Mouse (Mus musculus) layer of hippocampus, postnatal 10 days (tissue): ENCODE data around the gene Zfp64. TPM values are rescaled to one million over a fixed set of nuclear protein-coding genes. Genes with fewer than 3 reads are reported as not detected.

Source experiments
- DNase-seq, 2 experiments: peaks; one replicate each; pipeline ENCODE4 v3.0.0; 2021; ENCODE audit warnings: low spot score in 2 of 2
- total RNA-seq, 2 experiments: library from RNA; stranded (reverse); gene quantifications; 2 replicates each; pipeline ENCODE4 v1.2.3; 2021

The Zfp64 gene
- total RNA-seq, 2 experiments from 2014 or later: 19.3 to 19.8 TPM

DNA sequence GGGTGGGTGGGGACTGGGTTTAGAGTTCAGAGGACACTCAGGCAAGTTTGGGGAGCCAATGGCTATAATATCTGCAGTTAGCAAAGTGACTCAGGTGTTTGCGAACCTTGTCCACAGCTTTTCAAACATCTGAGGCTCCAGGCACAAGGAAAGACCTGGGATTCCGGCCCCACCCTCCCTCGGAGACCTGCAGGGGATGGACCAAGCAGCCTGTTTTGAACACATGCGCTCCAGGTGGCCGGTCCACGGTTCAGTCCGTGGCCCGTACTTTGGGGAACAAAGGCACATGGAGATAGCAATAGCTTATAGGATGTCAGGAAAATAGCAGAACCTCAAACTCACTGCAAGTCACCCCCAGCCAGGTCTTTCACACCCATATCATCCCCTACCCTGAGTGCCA is 1.0 kb downstream of the Zfp64 start:
- DNase-seq: no peak

DNA sequence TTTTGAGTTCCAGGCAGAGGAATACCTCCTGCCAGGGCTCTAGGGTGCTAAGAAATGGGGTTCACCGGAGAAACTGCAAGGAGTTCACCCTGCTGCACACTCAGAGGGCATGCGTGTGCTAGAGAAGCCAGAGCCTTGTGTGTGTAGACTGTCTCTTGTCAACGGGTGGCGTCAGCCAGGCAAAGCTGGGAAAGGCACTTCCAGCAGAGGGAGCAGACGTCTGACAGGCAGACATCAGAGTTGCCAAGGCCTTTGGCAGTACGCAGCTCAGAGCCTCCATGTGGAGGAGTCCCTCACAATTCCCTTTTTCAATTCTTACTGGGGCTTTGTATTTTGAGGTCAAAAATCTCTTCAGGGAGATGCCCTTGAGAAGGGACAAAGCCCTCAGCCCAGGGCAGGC is 6.9 kb downstream of the Zfp64 start:
- DNase-seq: peak in 1 of 2 experiments; percentile 54

- no peak for DNase-seq
Measured at GRCm38 (mm10) chr2:168947663-168948062, 7.7 kb downstream of the Zfp64 start.

GRCm38 (mm10) chr2:168944011-168944410 is 11.4 kb downstream of the Zfp64 start:
- DNase-seq: no peak

DNA sequence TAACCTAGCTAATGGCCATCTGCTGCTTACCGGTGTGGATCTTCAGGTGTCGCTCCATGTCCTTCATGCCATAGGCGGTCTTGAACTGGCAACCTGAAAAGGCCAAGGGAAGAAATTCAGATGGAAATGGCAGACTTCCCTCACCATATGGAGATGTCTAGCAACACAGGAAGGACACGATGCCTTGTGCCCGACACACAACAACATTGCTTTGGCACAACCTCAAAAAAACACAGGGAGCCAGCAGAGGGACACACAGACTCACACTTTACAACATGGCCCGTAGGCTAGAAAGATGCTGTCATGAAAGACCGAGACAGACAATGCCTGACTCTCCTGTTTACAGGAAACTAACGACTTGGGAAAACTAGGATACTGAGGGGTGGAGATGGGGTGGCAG is 15.4 kb downstream of the Zfp64 start:
- no peak for DNase-seq

- no peak for DNase-seq
Measured at GRCm38 (mm10) chr2:168939261-168939933, 16.0 kb downstream of the Zfp64 start.

DNA sequence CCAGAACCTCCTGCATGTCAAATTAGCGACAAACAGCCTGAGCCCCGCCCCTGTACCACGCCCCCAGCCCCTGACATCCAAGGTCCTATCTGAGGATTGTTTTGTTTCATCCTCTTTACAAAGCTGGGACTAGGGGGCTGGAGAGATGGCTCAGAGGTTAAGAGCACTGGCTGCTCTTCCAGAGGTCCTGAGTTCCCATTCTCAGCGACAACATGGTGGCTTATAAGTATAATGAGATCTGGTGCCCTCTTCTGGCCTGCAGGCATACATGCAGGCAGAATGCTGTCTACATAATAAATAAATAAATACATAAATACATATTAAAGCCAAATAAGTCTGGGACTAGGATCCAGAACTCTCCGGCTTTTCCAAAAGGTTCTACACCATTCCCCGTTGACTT is 18.5 kb downstream of the Zfp64 start:
- DNase-seq: no peak

DNA sequence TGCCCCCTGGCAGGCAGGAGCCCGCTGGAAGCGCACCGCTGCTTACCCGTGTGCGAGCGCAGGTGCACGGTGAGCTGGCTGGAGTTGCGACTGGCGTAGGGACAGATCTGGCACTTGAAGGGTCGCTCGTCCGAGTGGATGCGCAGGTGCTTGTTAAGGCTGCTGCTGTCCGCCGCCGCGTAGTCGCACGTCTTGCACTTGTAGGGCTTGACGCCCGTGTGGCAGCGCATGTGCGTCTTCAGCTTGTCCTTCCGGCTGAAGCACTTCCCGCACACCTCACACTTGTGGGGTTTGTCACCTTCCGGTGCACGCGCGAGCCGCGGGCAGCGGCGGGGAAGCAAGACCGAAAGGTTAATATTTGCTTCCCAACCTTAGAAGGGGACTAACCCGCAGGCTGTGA is 20.2 kb downstream of the Zfp64 start:
- DNase-seq: no peak

- DNase-seq: no peak
Measured at GRCm38 (mm10) chr2:168931686-168932085, 23.7 kb downstream of the Zfp64 start.

- peak; percentile 74 to 77 for DNase-seq
Measured at GRCm38 (mm10) chr2:168929691-168930090, 25.7 kb downstream of the Zfp64 start.

DNA sequence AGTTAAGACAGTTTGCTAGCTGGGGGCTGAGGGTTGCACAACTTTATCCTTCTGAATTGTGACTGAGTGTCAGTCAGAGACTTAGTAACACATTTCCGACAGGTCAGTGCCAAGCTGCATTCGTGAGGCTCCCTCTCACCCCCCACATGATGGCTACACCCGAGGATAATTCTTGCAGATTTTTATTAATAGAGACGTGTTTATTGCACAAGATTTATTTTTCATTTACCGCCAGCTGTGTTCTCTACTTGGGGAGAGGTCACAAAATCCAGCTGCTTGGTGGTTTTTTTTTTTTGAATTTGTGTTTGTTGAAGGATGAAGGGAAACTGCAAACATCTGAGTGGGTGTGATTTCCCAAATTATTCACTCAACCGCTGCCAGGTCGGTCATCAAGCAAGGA is 28.0 kb downstream of the Zfp64 start:
- DNase-seq: no peak

DNA sequence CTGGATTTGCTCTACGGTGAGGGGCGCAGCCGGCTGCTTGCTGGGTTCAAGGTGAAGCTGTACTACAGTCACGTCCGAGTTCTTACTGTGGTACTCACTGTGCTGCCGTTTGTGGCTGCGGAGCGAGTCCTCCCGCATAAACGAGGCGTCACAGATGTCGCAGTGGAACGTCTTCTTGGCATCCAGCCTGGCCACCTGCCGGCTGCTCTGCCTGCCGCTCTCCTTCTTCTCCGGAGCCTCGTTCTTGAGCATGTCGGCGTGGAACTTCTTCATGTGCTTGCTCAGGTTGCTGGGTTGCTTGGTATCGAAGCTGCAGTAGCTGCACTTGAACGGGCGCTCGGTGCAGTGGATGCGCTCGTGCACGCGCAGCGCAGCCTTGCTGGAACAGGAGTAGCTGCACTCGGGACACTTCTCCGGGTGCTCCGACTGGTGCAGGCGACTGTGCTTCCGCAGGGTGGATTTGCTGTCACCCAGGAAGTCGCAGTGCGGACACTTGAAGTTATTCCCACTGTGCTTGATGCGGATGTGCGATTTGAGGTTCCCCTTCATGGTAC is 29.1 kb downstream of the Zfp64 start:
- DNase-seq: peak; percentile 46 to 58

GRCm38 (mm10) chr2:168923706-168924105 is 31.7 kb downstream of the Zfp64 start:
- DNase-seq: peak; percentile 68 to 76

DNA sequence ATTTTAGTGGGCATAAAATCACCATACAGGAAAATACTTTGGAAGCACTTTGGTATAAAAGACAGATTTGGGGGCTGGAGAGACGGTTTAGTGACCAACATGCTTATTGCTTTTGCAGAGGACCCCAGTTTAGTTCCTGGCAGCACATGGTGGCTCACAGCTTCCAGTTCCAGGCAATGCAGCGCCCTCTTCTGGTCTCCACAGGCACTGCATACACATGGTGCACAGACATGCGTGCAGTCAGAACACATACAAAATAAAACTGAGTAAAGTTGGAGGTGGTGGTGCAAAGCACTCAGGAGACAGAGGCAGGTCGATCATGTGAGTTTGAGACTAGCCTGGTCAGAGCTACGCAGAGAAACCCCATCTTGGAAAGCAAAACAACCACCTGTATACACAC is 32.9 kb downstream of the Zfp64 start:
- no peak for DNase-seq

DNA sequence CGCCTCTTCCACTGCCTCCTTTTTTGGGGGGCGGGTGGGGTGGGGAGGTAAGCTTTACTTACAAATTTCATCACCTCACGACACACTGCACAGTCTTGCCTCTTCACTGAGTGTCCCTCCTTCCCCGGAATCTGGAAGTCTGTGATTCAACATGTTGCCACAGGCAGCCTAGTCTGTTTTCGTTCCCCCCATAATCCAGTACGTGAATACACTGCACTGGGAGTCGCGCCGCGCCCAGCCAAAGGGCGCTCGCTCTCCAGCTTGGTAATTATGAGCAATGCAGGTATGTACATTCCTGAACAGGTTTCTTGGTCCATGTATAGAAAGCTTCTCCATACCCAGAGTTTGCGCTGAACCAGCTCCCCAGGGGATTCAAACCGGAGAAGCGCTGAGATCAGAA is 35.4 kb downstream of the Zfp64 start:
- DNase-seq: no peak

- no peak for DNase-seq
Measured at GRCm38 (mm10) chr2:168912901-168913721, 42.3 kb downstream of the Zfp64 start.

DNA sequence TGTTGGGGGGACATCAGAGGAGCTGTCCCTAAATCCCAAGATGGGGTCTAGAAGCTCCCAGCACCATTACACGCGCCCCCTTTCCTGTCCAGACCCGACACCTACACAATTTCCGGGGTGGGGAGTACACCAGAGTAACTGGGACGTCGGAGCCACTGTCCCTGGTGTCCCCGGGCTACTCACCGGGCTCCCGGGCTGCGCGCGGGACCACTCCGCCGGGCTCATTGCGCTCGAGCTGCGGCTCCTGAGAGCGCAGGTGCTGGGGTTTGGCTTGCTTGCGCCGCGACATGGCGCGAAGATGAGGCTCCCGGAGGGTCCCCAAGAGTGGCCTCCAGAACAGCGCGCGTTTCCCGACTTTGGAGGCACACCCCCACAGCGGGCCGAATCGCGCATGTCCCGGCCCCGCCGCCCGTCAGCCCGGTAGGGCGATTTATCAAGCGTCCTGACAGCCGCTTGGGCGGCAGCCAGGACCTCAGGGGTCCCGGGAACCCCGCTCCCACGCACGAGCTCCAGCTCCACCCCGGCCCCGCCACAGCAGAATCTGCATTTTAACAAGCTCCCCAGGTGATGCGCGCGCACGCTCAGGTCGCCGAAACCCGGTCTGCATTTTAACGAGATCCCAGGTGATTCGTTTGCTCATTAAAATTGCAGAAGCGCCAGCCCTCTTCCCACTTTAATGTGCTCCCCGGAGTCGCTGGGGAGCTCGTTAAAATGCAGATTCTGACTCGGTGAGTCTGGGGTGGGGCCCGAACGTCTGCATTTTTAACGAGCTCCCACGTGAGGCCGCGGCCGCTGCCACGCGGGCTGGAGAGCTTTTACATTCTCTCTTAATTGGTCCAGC is 43.1 kb downstream of the Zfp64 start:
- DNase-seq: peak in 1 of 2 experiments; percentile 28

DNA sequence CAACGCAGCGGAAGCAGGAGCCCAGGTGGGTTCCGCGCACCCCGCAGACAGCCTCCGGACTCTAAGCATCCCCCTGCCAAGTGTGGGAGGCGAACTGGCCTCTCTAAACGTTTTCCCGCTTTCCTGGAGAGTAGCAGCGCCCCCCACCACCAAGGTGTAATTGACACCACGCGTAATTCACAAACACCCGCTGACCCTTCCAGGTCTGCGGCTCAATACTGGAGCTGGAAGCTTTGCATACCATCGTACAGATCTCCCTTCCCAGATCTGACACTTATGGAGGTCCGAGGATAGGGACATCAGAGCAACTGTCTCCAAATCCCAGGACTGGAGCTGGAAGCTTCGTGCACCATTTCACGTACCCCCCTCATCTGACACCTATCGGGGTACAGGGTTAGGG is 43.9 kb downstream of the Zfp64 start:
- no peak for DNase-seq

DNA sequence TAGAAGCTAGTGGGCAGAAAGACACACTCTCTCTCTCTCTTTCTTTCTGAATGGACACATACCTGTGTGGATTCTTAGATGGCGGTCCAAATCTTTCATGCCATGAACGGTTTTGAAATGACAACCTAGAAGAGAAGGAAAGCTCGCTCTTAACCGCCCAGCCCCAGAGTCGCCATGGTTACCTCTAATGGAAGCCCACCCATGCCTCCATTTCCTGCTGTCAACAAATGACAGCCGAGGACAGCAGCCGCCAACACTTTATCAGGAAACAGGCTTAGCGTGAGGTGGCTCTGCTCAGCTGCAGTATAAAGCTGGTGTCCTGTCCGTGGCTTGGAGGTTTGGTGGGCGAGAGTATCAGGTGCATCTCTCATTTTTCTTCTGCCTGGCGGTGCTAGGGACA is 49.4 kb downstream of the Zfp64 start:
- peak in 1 of 2 experiments; percentile 39 for DNase-seq

GRCm38 (mm10) chr2:168904846-168905245 is 50.5 kb downstream of the Zfp64 start:
- DNase-seq: no peak

DNA sequence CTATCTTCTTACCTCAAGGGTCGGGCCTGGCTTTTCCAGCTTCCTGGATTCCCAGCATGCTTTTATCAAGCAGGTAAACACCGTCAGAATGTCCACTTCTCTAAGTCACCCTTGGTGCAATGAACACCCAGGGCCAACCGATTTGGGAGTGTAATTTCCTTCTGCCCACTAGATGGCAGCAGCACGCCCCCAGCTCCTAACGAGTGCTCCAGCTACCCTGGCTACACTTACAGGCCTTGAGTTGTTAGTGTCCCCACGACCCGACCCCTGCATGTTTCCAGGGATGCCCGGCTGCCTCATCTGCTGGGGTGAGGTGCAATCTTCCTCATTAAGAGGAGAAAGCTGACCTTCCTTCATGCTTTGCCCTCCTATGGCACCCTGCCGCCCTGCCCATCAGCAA is 51.2 kb downstream of the Zfp64 start:
- peak; percentile 53 to 54 for DNase-seq
